Mouse (Mus musculus) forebrain, embryonic 14.5 days (tissue): Measurements from ENCODE around the gene Gm42957. TPM values are rescaled to one million over a fixed set of nuclear protein-coding genes. Genes with fewer than 3 reads are reported as not detected.

ENCODE experiments used
- ATAC-seq: fragments of 200-750 bp; cut with Nextera tagmentation; 2 replicates; pipeline ENCODE4 v1.8.0; 2017; ENCODE audit warnings: mild to moderate bottlenecking, moderate library complexity
- DNase-seq: peaks from one replicate; pipeline ENCODE4 v3.0.0-alpha.2; 2015; ENCODE audit warnings: low spot score
- H3K27ac ChIP-seq: fragments of 300-500 bp; sonication (generic); 2 replicates; pipeline ENCODE4 v1.5.1; 2014; ENCODE audit warnings: low read depth, mild to moderate bottlenecking, control low read depth, low read length, moderate library complexity
- H3K27me3 ChIP-seq: fragments of 300-500 bp; sonication (generic); replicated peaks from 2 replicates; pipeline ENCODE4 v1.6.1; 2014; ENCODE audit warnings: low read length, control low read depth, mixed read lengths; ENCODE audit not compliant: control insufficient read depth, insufficient read depth
- H3K36me3 ChIP-seq: fragments of 300-500 bp; sonication (generic); 2 replicates; pipeline ENCODE4 v1.6.1; 2014; ENCODE audit warnings: low read length, control low read depth; ENCODE audit not compliant: control insufficient read depth, insufficient read depth
- H3K4me1 ChIP-seq: fragments of 300-500 bp; sonication (generic); 2 replicates; pipeline ENCODE4 v1.6.1; 2014; ENCODE audit warnings: antibody characterized with exemption, low read length, control low read depth; ENCODE audit not compliant: control insufficient read depth, insufficient read depth
- H3K4me2 ChIP-seq: fragments of 300-500 bp; sonication (generic); 2 replicates; pipeline ENCODE4 v1.6.1; 2014; ENCODE audit warnings: mild to moderate bottlenecking, control low read depth, low read length
- H3K4me3 ChIP-seq: fragments of 300-500 bp; sonication (generic); 2 replicates; pipeline ENCODE4 v1.5.1; 2014; ENCODE audit warnings: low read depth, low read length, control low read depth
- H3K9ac ChIP-seq: fragments of 300-500 bp; sonication (generic); 2 replicates; pipeline ENCODE4 v1.6.1; 2014; ENCODE audit warnings: mild to moderate bottlenecking, low read length, control low read depth, moderate library complexity
- H3K9me3 ChIP-seq: fragments of 300-500 bp; sonication (generic); replicated peaks from 2 replicates; pipeline ENCODE4 v1.6.1; 2016; ENCODE audit warnings: low read length, control low read depth, mixed read lengths; ENCODE audit not compliant: control insufficient read depth
- WGBS: fragments of 180-500 bp; shearing (Covaris S2); extraction: QIAGEN DNeasy Blood & Tissue Kit; methylation state at CpG from one replicate; pipeline ENCODE4 v1.1.7; 2014; 5-methylcytosine and 5-hydroxymethylcytosine counted together
- polyA plus RNA-seq: library from polyadenylated mRNA; unstranded; fragments of >200 nt; fragmentation: Nextera tagmentation; extraction: Ambion mirVana; gene quantifications from 2 replicates; pipeline ENCODE4 v1.2.1, GENCODE M21; 2014

Gene Gm42957
- polyA plus RNA-seq, 1 experiment from 2014 or later: 0.13 TPM

GRCm38 (mm10) chr3:96690298-96690697, 55.0 kb downstream of the Gm42957 start:
- Histone ChIP-seq H3K4me1 (0 out of 2 replicates have a peak, but pooled peaks cover 2% of the 10 kb centered on the region), H3K4me3 (no peak overlapping the region), H3K36me3 (no peaks in the 10 kb centered on the region), H3K4me2 (no peak overlapping the region), H3K27me3 (no peaks in the 10 kb centered on the region), H3K27ac (no peak overlapping the region), H3K9ac (no peak overlapping the region), H3K9me3 (no peaks in the 10 kb centered on the region)
- no peak for DNase-seq
- ATAC-seq: no peak
- WGBS: 52% methylated on average over 3 of the region's 3 CpGs

DNA sequence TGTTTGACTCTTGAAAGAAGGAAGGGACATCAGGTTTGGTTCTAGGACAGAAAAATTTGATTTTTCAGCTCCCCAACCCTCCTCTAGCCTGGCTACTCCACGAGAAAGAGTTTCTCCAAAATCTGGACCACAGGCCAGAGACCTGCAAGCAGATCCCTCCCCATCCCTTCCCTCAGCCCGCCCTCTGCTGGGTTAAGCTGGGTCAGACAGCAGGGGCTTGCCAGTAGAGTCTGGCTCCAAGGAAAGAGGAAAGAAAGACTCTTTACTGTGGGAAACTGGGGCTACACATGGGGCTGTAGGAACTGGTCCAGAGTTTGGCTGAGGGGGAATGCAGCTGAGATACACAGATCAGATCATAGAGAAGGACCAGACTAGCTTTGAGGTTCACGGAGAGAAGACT, 57.2 kb downstream of the Gm42957 start:
- Histone ChIP-seq H3K4me1 (peaks cover 9% of the 10 kb centered on the region), H3K27me3 (no peaks in the 10 kb centered on the region), H3K9ac (no peak overlapping the region), H3K4me3 (no peak overlapping the region), H3K36me3 (no peaks in the 10 kb centered on the region), H3K27ac (no peak overlapping the region), H3K9me3 (no peaks in the 10 kb centered on the region), H3K4me2 (no peak overlapping the region)
- no peak for ATAC-seq
- 13% methylated on average over 3 of the region's 3 CpGs for WGBS
- DNase-seq: no peak

DNA sequence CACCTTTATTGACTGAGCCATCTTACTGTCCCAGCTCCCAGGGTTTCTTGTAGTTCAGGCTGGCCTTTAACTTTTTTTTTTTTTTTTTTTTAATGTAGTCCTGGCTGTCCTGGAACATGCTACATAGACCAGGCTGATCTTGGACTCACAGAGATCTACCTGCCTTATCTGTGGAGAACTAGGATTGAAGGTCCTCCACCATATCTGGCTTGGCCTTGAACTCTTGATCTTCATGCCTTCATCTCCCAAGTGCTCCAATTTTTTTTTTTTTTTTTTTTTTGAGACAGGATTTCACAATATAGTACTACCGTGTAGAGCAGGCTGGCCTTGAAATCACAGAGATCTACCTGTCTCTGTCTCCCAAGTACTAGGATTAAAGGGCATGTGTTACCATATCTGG, 58.3 kb downstream of the Gm42957 start:
- Histone ChIP-seq H3K36me3 (no peaks in the 10 kb centered on the region), H3K27ac (no peak overlapping the region), H3K4me1 (peaks cover 9% of the 10 kb centered on the region), H3K4me3 (no peak overlapping the region), H3K9ac (no peak overlapping the region), H3K4me2 (no peak overlapping the region), H3K9me3 (no peaks in the 10 kb centered on the region), H3K27me3 (no peaks in the 10 kb centered on the region)
- ATAC-seq: no peak
- 97% methylated on average over 1 of the region's 1 CpGs for WGBS
- no peak for DNase-seq

- under 1% methylated on average over 35 of the region's 35 CpGs for WGBS
- ATAC-seq: peak; percentile 78
- H3K36me3 ChIP-seq: peaks cover 14% of the 10 kb centered on the region
- peak; percentile 80 for DNase-seq
- peaks cover 7% of the 10 kb centered on the region for H3K4me1 ChIP-seq
- H3K27me3 ChIP-seq: no peaks in the 10 kb centered on the region
- H3K9me3 ChIP-seq: no peaks in the 10 kb centered on the region
- peak within 1 kb of the TSS; percentile 91 for H3K27ac ChIP-seq
- peak within 1 kb of the TSS; percentile 72 for H3K4me2 ChIP-seq
- H3K4me3 ChIP-seq: peak within 1 kb of the TSS; percentile 82
- H3K9ac ChIP-seq: peak within 1 kb of the TSS; percentile 79
Measured at GRCm38 (mm10) chr3:96696198-96696765, 61.0 kb downstream of the Gm42957 start, which contains the start of gene Pias3. Gene Pias3, plus strand, starts transcription at chr3:96696384.

DNA sequence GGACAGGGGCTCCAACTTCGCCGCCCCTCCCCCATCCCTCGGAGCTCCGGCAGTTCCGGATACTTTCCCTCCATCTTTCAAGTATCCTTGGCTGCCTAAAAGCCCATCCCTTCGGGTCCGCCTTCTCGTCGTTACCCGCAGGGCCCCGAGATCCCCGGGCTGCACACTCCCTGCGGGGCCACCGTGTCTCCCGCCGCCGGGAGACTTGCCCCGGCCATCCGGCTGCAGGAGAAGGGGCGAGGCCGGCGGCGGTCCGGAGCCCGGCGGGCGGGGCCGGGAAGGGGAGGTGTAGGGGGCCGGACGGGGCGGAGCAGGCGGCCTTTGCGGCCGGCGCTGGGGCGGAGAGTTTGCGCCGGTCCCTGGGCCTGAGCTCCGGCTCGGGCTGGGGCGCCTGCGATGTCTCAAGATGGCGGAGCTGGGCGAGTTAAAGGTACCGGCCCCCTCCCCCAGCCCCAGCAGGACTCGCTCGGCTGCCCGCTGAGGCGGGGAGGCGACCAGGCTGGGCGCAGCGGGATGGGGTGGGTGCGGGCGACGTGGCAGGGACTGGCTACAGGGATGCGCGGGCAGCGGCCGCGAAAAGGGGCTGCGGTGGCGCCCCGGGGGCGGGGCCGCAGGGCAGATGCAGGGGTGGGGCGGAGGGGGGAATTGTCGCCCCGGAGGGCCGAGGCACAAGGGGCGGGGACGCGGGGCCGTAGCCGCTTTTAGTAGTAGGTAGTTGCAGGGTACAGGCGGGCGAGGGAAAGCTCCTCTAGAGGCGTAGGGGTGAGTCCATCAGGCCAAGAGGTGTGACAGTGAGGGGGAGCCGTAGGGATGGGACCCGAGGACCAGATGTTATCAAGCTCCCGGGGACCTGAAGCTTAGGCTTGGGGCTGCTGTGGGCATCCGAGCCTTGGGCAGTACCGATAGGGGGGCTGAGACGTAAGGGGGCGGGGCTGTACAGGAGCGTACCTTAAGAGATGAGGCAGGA, 61.8 kb downstream of the Gm42957 start:
- peak; percentile 91 for ATAC-seq

GRCm38 (mm10) chr3:96698993-96699690, 63.9 kb downstream of the Gm42957 start:
- Histone ChIP-seq H3K9ac (no peak overlapping the region), H3K4me1 (peaks cover 7% of the 10 kb centered on the region), H3K4me3 (no peak overlapping the region), H3K27me3 (no peaks in the 10 kb centered on the region), H3K4me2 (no peak overlapping the region), H3K36me3 (peaks cover 40% of the 10 kb centered on the region), H3K9me3 (no peaks in the 10 kb centered on the region), H3K27ac (no peak overlapping the region)
- DNase-seq (no peak), ATAC-seq (no peak)
- 64% methylated on average over 19 of the region's 19 CpGs for WGBS

More for the DNA sequence above, 61.8 kb downstream of the Gm42957 start:
- 1% methylated on average over 74 of the region's 85 CpGs for WGBS
- peaks cover 7% of the 10 kb centered on the region for H3K4me1 ChIP-seq
- H3K27me3 ChIP-seq: no peaks in the 10 kb centered on the region
- H3K9ac ChIP-seq: peak overlapping the region; percentile 79
- H3K9me3 ChIP-seq: no peaks in the 10 kb centered on the region
- peak overlapping the region; percentile 72 for H3K4me2 ChIP-seq
- DNase-seq: peak; percentile 87
- peak overlapping the region; percentile 82 for H3K4me3 ChIP-seq
- peak overlapping the region; percentile 91 for H3K27ac ChIP-seq
- peaks cover 22% of the 10 kb centered on the region for H3K36me3 ChIP-seq

DNA sequence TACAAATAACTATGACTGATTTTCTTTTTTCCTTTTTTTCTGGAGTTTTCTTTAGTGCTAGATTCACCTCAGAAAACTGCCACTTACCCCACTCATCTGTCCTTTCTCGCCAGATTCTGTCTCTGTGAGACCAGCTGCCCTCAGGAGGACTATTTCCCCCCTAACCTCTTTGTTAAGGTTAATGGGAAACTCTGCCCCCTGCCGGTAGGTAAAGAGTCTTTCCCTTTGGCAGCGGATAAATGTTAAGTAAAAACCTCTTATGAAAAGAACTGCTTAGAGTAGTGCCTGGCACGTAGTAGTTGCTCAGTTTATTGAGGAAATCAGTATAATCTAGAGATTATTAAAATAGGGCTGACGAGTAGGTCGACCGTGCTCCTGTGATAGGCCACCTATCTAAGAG, 65.1 kb downstream of the Gm42957 start:
- H3K9me3 ChIP-seq: no peaks in the 10 kb centered on the region
- H3K36me3 ChIP-seq: peaks cover 49% of the 10 kb centered on the region
- DNase-seq (peak; percentile 45), ATAC-seq (no peak)
- H3K4me1 ChIP-seq: peaks cover 7% of the 10 kb centered on the region
- H3K9ac ChIP-seq: no peak overlapping the region
- WGBS: 54% methylated on average over 7 of the region's 7 CpGs
- no peak overlapping the region for H3K27ac ChIP-seq
- no peak overlapping the region for H3K4me2 ChIP-seq
- no peaks in the 10 kb centered on the region for H3K27me3 ChIP-seq
- no peak overlapping the region for H3K4me3 ChIP-seq

GRCm38 (mm10) chr3:96701003-96701402, 65.7 kb downstream of the Gm42957 start:
- Histone ChIP-seq H3K4me2 (no peak overlapping the region), H3K27ac (no peak overlapping the region), H3K9ac (no peak overlapping the region), H3K9me3 (no peaks in the 10 kb centered on the region), H3K36me3 (peaks cover 49% of the 10 kb centered on the region), H3K4me3 (no peak overlapping the region), H3K4me1 (peaks cover 4% of the 10 kb centered on the region), H3K27me3 (no peaks in the 10 kb centered on the region)
- WGBS: 78% methylated on average over 4 of the region's 4 CpGs
- ATAC-seq (no peak), DNase-seq (no peak)
